Mouse (Mus musculus) adrenal gland, adult 2 months (tissue): ENCODE results near the gene Gp5. TPM values are rescaled to one million over a fixed set of nuclear protein-coding genes. Genes with fewer than 3 reads are reported as not detected.

Experiments used
- DNase-seq: peaks from one replicate; pipeline ENCODE4 v3.0.0; 2021
- polyA plus RNA-seq: library from polyadenylated mRNA; depleted of rRNA; stranded (reverse); fragments of >200 nt; gene quantifications from 2 replicates; pipeline ENCODE4 v1.2.3, GENCODE M21; 2012; rRNA removed
- total RNA-seq, 2 experiments: library from RNA; stranded (reverse); gene quantifications; 2 replicates each; pipeline ENCODE4 v1.2.3; 2021

Gp5 gene
- total and polyA plus RNA-seq, 3 experiments = 0.04 to 0.17 TPM; not detected in 1

DNA sequence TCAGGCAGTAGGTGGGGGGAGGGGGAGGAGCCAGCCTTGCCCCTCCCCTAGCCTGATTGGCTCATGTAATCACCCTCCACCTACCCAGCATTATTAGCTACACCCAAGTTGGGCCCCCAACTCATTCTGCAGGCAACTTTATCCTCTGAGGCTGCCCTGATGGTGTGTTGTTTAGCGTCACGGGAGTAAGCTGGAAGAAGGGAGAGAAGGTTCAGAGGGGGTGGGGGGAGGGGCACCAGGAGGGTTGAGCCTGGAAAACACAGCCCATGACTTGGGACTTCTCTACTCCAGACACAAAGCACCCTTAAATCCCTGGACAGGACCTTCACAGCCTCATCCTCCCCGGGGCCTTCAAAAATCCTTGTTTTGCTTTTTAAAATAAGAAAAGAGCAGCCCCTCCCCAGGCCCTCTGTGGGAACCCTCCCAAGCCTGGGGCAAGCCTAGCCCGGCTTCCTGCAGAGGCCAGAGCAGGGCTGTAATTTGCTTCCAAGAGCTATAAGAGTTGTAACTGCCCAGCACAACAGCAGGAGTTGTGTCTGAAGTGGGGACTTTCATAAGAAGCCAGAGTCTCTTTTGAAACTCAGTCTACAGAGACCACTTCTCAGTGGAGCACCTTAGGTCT lies 29.8 kb downstream of the Gp5 start:
- no peak for DNase-seq

GRCm38 (mm10) chr16:30278406-30278805 lies 32.2 kb downstream of the Gp5 start:
- DNase-seq = peak; percentile 16

DNA sequence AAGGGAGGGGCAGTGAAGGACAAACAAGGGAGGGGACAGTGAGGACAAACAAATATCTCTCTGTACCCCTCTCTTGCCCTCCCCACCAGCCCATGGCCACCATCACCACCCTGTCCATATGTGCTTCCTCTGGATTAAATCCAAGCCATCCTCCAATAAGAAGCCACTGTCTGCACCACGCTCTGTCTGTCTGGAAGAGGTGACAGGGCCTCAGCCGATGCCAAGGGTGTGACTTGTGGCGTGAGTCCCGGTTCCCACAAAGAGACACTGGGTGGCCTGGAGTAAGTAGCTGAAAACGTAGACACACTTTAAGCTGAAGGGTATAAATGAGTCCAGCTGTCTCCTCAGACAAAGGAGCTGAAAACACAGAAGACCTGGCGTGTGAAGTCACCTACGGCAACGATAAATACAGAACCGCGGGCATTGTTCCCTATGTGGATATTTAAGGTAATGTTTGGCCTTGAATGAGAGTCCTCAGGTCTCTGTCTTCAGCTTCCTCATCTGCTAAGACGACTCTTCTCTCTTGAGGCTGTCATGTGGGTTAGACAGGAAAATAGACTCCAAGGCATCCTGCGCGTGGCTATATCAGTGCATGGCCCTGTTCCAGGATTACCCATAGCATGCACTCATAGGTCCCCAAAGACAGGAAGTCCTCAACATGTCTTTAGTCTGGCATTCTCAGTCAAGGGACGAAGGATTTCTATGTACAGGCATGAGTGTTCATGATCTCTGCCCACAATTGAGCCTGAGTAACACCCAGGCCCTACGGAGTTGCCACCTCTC lies 34.8 kb downstream of the Gp5 start:
- DNase-seq = no peak

DNA sequence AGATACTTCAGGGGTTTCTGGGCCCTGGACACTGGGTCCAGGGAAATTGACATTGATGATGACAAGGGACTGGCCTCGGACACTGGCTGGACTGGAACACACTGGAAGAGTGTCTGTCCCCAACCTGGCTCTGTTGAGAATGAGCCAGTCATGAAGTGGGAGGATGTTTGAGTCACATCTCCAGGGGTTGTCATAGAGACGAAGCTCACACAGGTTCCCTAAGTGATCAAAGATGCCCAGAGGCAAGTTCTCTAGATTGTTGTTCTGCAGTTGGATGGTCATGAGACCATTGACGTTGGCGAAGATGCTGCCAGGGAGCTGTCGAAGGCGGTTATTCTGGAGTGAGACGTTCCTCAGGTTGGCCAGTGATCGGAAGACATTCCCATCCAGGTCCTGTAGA lies 37.5 kb downstream of the Gp5 start:
- DNase-seq = no peak

- DNase-seq = no peak
Measured at GRCm38 (mm10) chr16:30271941-30272595, 38.5 kb downstream of the Gp5 start.

DNA sequence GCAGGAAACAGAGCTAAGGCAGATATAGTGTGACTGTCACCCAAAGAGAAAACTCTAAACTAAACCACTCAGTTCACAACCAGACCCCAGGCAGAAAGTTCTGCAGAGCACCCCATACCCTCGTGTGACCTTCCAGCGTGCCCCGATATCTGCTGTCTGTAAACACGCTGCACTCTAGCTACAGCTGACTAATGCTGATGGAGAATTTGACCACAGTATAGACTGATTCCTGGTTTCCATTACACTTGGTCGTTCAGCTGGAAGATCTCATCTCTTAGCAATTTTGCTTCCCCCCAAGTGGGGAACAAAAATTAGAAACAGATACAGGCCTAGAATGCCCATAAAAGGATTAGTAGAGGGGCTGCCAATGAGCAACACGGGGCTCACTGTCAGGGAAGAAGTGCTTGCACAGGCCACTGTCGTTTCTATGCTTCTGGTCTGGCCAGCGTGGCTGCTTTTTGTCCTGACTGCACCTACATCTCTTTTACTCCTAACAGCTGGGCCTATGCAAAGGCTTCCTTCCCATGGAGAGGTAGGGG lies 39.3 kb downstream of the Gp5 start:
- DNase-seq = no peak

GRCm38 (mm10) chr16:30267359-30267758 lies 43.2 kb downstream of the Gp5 start, which contains the start of gene Cpn2:
Gene Cpn2, minus strand, starts transcription at chr16:30267499.
- peak; percentile 44 for DNase-seq

DNA sequence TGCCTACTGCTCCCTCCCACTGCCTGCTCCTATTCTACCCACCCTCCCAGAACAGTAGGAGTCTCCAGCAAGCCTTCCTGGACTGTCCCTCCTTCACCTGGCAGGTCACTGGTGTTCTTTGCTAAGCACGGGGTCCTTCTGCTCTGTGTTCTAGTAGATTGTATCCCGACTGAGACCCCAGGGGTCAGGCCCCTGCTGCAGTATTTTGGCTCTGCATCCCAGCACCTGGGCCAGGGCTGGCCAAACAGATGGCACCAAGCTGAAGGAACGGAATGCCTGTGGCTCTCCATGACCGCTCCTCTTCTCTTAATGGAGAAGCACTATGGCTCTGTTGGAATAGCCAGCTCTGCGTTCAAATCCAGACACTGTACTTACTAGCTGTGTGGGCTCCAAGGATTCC lies 44.0 kb downstream of the Gp5 start:
- no peak for DNase-seq

- no peak for DNase-seq
Measured at GRCm38 (mm10) chr16:30265611-30266010, 45.0 kb downstream of the Gp5 start.

DNA sequence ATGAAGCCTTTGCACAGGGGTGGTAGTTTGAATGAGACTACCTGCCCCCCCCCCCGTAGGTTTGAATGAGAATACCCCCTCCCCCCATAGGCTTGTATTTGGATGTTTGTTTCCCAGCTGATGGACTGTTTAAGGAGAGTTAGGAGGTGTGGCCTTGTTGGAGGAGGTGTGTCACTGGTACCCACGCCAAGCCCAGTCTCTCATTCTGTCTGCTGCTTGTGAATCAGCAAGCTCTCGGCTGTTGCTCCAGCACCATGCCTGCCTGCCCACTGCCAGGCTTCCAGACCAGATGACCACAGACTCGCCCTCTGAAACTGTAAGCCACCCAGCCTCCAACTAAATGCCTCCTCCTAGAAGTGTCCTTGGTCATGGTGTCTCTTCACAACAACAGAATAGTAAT lies 47.4 kb downstream of the Gp5 start:
- no peak for DNase-seq

GRCm38 (mm10) chr16:30262664-30263063 lies 47.9 kb downstream of the Gp5 start:
- DNase-seq = peak; percentile 64

- DNase-seq = no peak
Measured at GRCm38 (mm10) chr16:30262157-30262556, 48.4 kb downstream of the Gp5 start.

DNA sequence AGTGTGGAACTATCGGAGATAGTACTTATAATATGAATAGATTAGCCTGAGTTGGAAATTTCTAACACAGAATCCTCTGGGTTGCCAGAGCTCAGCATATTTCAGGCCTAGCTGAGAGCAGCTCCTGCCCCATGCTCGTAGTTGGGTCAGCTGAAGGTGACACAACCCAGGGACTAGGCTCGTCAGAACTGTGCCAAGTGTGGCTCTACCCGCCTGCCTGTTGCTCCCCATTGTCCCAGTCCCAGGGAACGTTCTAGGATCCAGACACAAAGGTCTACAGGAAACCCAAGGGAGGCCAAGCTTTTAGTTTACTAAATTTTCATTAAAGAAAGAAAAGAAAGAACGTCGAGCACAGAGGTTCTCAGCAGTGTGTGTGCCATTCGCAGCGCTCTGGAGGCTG lies 49.2 kb downstream of the Gp5 start:
- DNase-seq = no peak

- no peak for DNase-seq
Measured at GRCm38 (mm10) chr16:30260012-30260635, 50.5 kb downstream of the Gp5 start.

GRCm38 (mm10) chr16:30259444-30259843 lies 51.1 kb downstream of the Gp5 start:
- no peak for DNase-seq

GRCm38 (mm10) chr16:30258441-30258840 lies 52.1 kb downstream of the Gp5 start:
- DNase-seq = no peak

DNA sequence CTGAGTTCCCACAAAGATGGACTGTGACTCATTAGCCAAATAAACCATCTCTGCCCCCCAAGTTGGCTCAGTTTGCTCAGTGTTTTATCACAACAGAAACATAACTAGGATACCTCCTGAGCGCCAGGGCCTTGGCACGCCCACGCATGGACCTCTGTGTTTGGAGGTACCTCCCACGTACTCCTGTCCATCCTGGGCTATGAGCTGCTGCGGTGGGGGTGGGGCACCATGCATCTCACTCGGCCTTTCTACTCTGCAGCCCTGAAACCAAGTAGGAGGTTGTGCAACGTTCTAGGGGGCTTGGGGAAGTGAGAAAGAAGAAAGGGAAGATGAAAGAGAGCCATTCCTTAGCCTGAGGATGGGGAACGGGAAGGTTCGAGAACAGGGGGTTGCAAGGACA lies 52.9 kb downstream of the Gp5 start:
- DNase-seq = no peak

Other genes with a start within 250 kb of the Gp5 start
- gene Hes1, start 246.4 kb downstream of the Gp5 start, total RNA-seq = 10 to 100 TPM; 13.3 to 40.9 TPM
- 199 and 336 TPM in 2 replicates for gene Hes1, start 246.4 kb downstream of the Gp5 start, polyA plus RNA-seq
- gene Cpn2, start 43.3 kb downstream of the Gp5 start, total RNA-seq = 1 to 10 TPM; 2.4 to 3.6 TPM
- 1.2 and 1.7 TPM in 2 replicates for gene Cpn2, start 43.3 kb downstream of the Gp5 start, polyA plus RNA-seq
- gene Lrrc15, start 27.5 kb downstream of the Gp5 start, total RNA-seq = under 1 TPM in 1 of 2 experiments, not detected in 1; 0.06 TPM
- 0.02 TPM in 2 replicates for gene Lrrc15, start 27.5 kb downstream of the Gp5 start, polyA plus RNA-seq
- gene Atp13a3, start 95.2 kb upstream of the Gp5 start, total RNA-seq = 10 to 100 TPM; 71.3 to 98.1 TPM
- 65.3 and 69.3 TPM in 2 replicates for gene Atp13a3, start 95.2 kb upstream of the Gp5 start, polyA plus RNA-seq
- gene Tmem44, start 240.1 kb upstream of the Gp5 start, total RNA-seq = 1 to 10 TPM; 2.7 to 5.7 TPM
- 8.5 and 11.4 TPM in 2 replicates for gene Tmem44, start 240.1 kb upstream of the Gp5 start, polyA plus RNA-seq